Mouse (Mus musculus) left cerebral cortex, adult 9 months (tissue): Measurements from ENCODE around the gene Syt8.

Experiments
- DNase-seq, 2 experiments: peaks; one replicate each; pipeline ENCODE4 v3.0.0; 2022; ENCODE audit warnings: low spot score in 2 of 2

Syt8 gene

GRCm38 (mm10) chr7:142476271-142476670 is 41.6 kb downstream of the Syt8 start:
- no peak for DNase-seq

GRCm38 (mm10) chr7:142476795-142477452 is 42.3 kb downstream of the Syt8 start:
- no peak for DNase-seq

GRCm38 (mm10) chr7:142478001-142478400 is 43.4 kb downstream of the Syt8 start:
- no peak for DNase-seq

GRCm38 (mm10) chr7:142478574-142478973 is 43.9 kb downstream of the Syt8 start:
- DNase-seq: no peak

GRCm38 (mm10) chr7:142479307-142479706 is 44.7 kb downstream of the Syt8 start:
- DNase-seq: no peak

- no peak for DNase-seq
These were observed 45.2 kb downstream of the Syt8 start for GRCm38 (mm10) chr7:142479886-142480285.

GRCm38 (mm10) chr7:142480661-142481060 is 46.0 kb downstream of the Syt8 start:
- DNase-seq: no peak

GRCm38 (mm10) chr7:142481186-142481567 is 46.5 kb downstream of the Syt8 start:
- peak in 1 of 2 experiments; percentile 34 for DNase-seq

GRCm38 (mm10) chr7:142481568-142482255 is 47.1 kb downstream of the Syt8 start:
- DNase-seq: no peak

GRCm38 (mm10) chr7:142482256-142482609 is 47.6 kb downstream of the Syt8 start:
- no peak for DNase-seq

- DNase-seq: no peak
These were observed 48.5 kb downstream of the Syt8 start for GRCm38 (mm10) chr7:142483136-142483535.

GRCm38 (mm10) chr7:142484780-142485179 is 50.1 kb downstream of the Syt8 start:
- no peak for DNase-seq

GRCm38 (mm10) chr7:142486751-142487162 is 52.1 kb downstream of the Syt8 start:
- DNase-seq: no peak

GRCm38 (mm10) chr7:142487341-142487859 is 52.8 kb downstream of the Syt8 start:
- DNase-seq: peak in 1 of 2 experiments; percentile 32

- no peak for DNase-seq
These were observed 53.4 kb downstream of the Syt8 start for GRCm38 (mm10) chr7:142488053-142488452.
